Mouse (Mus musculus) liver, adult 2 months (tissue): Measurements from ENCODE around the gene Wnt2b.

Experiments used
- CTCF ChIP-seq: fragments of 200-500 bp; IDR thresholded peaks from 2 replicates; pipeline ENCODE4 v1.5.1; 2011; ENCODE audit warnings: low read depth, low read length, control low read depth
- POLR2A ChIP-seq: fragments of 200-500 bp; IDR thresholded peaks from 2 replicates; pipeline ENCODE4 v1.6.1; 2011; ENCODE audit warnings: low read length, control low read depth; ENCODE audit not compliant: insufficient read depth; ENCODE audit errors: extremely low read depth

GRCm38 (mm10) chr3:104987884-104988283 lies 26.2 kb upstream of the Wnt2b start:
- no peak for TF ChIP-seq CTCF
- no peak for TF ChIP-seq POLR2A
